Mouse (Mus musculus) forebrain, embryonic 14.5 days (tissue): ENCODE data around the gene Tbck. TPM values are rescaled to one million over a fixed set of nuclear protein-coding genes. Genes with fewer than 3 reads are reported as not detected.

Experiments
- ATAC-seq: fragments of 200-750 bp; cut with Nextera tagmentation; 2 replicates; pipeline ENCODE4 v1.8.0; 2017; ENCODE audit warnings: mild to moderate bottlenecking, moderate library complexity
- DNase-seq: peaks from one replicate; pipeline ENCODE4 v3.0.0-alpha.2; 2015; ENCODE audit warnings: low spot score
- H3K27ac ChIP-seq: fragments of 300-500 bp; sonication (generic); 2 replicates; pipeline ENCODE4 v1.5.1; 2014; ENCODE audit warnings: low read depth, mild to moderate bottlenecking, control low read depth, low read length, moderate library complexity
- H3K27me3 ChIP-seq: fragments of 300-500 bp; sonication (generic); replicated peaks from 2 replicates; pipeline ENCODE4 v1.6.1; 2014; ENCODE audit warnings: low read length, control low read depth, mixed read lengths; ENCODE audit not compliant: control insufficient read depth, insufficient read depth
- H3K36me3 ChIP-seq: fragments of 300-500 bp; sonication (generic); 2 replicates; pipeline ENCODE4 v1.6.1; 2014; ENCODE audit warnings: low read length, control low read depth; ENCODE audit not compliant: control insufficient read depth, insufficient read depth
- H3K4me1 ChIP-seq: fragments of 300-500 bp; sonication (generic); 2 replicates; pipeline ENCODE4 v1.6.1; 2014; ENCODE audit warnings: antibody characterized with exemption, low read length, control low read depth; ENCODE audit not compliant: control insufficient read depth, insufficient read depth
- H3K4me2 ChIP-seq: fragments of 300-500 bp; sonication (generic); 2 replicates; pipeline ENCODE4 v1.6.1; 2014; ENCODE audit warnings: mild to moderate bottlenecking, control low read depth, low read length
- H3K4me3 ChIP-seq: fragments of 300-500 bp; sonication (generic); 2 replicates; pipeline ENCODE4 v1.5.1; 2014; ENCODE audit warnings: low read depth, low read length, control low read depth
- H3K9ac ChIP-seq: fragments of 300-500 bp; sonication (generic); 2 replicates; pipeline ENCODE4 v1.6.1; 2014; ENCODE audit warnings: mild to moderate bottlenecking, low read length, control low read depth, moderate library complexity
- H3K9me3 ChIP-seq: fragments of 300-500 bp; sonication (generic); replicated peaks from 2 replicates; pipeline ENCODE4 v1.6.1; 2016; ENCODE audit warnings: low read length, control low read depth, mixed read lengths; ENCODE audit not compliant: control insufficient read depth
- WGBS: fragments of 180-500 bp; shearing (Covaris S2); extraction: QIAGEN DNeasy Blood & Tissue Kit; methylation state at CpG from one replicate; pipeline ENCODE4 v1.1.7; 2014; 5-methylcytosine and 5-hydroxymethylcytosine counted together
- polyA plus RNA-seq: library from polyadenylated mRNA; unstranded; fragments of >200 nt; fragmentation: Nextera tagmentation; extraction: Ambion mirVana; gene quantifications from 2 replicates; pipeline ENCODE4 v1.2.1, GENCODE M21; 2014

The Tbck gene
- polyA plus RNA-seq, 1 experiment from 2014 or later: 21.9 TPM

GRCm38 (mm10) chr3:132887074-132887848, 203.3 kb downstream of the Tbck start:
- no peak overlapping the region for H3K9ac ChIP-seq
- ATAC-seq: no peak
- H3K4me3 ChIP-seq: no peak overlapping the region
- DNase-seq: no peak
- no peaks in the 10 kb centered on the region for H3K36me3 ChIP-seq
- H3K4me1 ChIP-seq: no peaks in the 10 kb centered on the region
- H3K27ac ChIP-seq: no peak overlapping the region
- 93% methylated on average over 16 of the region's 16 CpGs for WGBS
- H3K4me2 ChIP-seq: no peak overlapping the region
- H3K27me3 ChIP-seq: no peaks in the 10 kb centered on the region
- no peaks in the 10 kb centered on the region for H3K9me3 ChIP-seq

Other genes starting within 250 kb of the Tbck start
- gene Gimd1, start 54.3 kb upstream of the Tbck start, polyA plus RNA-seq: not detected in 2 replicates
- gene Aimp1, start 226 bp downstream of the Tbck start, polyA plus RNA-seq: 76.2 and 78.2 TPM in 2 replicates